Mouse (Mus musculus): ENCODE data around the gene Olfm4. TPM values are rescaled to one million over a fixed set of nuclear protein-coding genes. Genes with fewer than 3 reads are reported as not detected.

Olfm4 gene
- polyA plus RNA-seq (2017; shearing (Covaris generic)) = not detected

DNA sequence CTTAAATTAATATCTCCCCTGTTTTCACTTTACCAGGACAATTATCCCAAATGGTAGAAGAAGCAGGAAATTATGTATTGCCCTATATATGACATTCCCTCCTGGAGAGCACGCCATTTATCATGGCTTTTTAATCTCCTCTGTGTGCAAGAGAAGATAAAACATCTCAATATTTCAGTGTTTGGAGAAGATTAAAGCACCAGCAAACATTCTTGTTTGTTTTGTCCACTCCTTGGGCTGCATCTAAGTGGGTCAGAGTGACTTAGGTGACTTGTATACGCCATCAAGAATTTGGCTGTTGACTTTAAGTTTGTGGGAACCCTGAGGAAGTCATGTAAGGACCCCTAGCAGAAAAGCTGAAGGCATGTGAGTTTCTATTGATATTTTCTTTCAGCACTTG, at the start of gene Olfm4:
TSS of gene Olfm4 (plus strand) at position 301 of the 400 bp plus-strand sequence.

Other genes starting within 250 kb of the Olfm4 start
- not detected for gene Pcdh8, start 212.8 kb upstream of the Olfm4 start, polyA plus RNA-seq (2017; shearing (Covaris generic))

Measured in CD4-positive, CD25-positive, alpha-beta regulatory T cell, adult 9 weeks (primary cell).